Mouse (Mus musculus) ES-Bruce4 (cell line): ENCODE measurements around the gene Upf3b.

Source experiments
- CTCF ChIP-seq: IDR thresholded peaks from one replicate; pipeline ENCODE4 v1.8.1; 2011; ENCODE audit warnings: low read depth, low read length
- EP300 ChIP-seq: IDR thresholded peaks from 2 replicates; pipeline ENCODE4 v1.6.1; 2011; ENCODE audit warnings: low read depth, low read length; ENCODE audit not compliant: insufficient read depth
- POLR2A ChIP-seq: IDR thresholded peaks from one replicate; pipeline ENCODE4 v1.8.1; 2011; ENCODE audit warnings: low read length; ENCODE audit not compliant: insufficient read depth

GRCm38 (mm10) chrX:37076651-37077050 lies 33.5 kb downstream of the Upf3b start:
- TF ChIP-seq POLR2A = no peak
- no peak for TF ChIP-seq CTCF
- TF ChIP-seq EP300 = no peak
